Mouse (Mus musculus): ENCODE results near the gene Edil3. TPM values are rescaled to one million over a fixed set of nuclear protein-coding genes. Genes with fewer than 3 reads are reported as not detected.

Gene Edil3
- polyA plus RNA-seq, 1 experiment from 2014 or later: 46.9 TPM

DNA sequence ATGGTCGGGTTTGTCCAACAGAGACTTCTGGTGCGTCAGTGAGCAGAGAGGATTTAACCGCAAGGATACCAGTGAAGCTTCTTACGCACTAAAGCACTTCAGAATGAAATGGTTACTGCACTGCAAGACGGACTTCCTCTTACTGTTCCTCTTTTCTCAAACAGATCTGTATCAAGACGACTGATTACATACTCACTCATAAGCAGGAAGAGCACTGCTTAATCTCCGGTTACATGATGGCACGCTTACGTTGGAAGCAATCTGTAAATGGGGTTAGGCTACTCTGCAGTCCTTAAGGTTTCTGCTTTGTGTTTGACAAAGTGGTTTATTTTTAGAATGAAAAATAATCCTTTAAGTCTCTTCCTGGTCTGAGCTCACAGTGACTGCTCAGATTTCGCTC is 7.1 kb downstream of the Edil3 start:
- H3K9ac ChIP-seq (replicated peaks): no peak overlapping the region
- H3K36me3 ChIP-seq: no peaks in the 10 kb centered on the region
- no peak overlapping the region for H3K27ac ChIP-seq (replicated peaks)
- H3K4me2 ChIP-seq (replicated peaks): no peak overlapping the region
- 76% methylated on average over 10 of the region's 10 CpGs for WGBS
- no peak for ATAC-seq (replicated peaks)
- no peak overlapping the region for H3K4me3 ChIP-seq
- peaks cover 6% of the 10 kb centered on the region for H3K4me1 ChIP-seq
- H3K9me3 ChIP-seq: no peaks in the 10 kb centered on the region
- H3K27me3 ChIP-seq: no peaks in the 10 kb centered on the region

- H3K4me1 ChIP-seq: no peaks in the 10 kb centered on the region
Measured at GRCm38 (mm10) chr13:88833732-88834131, 12.5 kb downstream of the Edil3 start.

DNA sequence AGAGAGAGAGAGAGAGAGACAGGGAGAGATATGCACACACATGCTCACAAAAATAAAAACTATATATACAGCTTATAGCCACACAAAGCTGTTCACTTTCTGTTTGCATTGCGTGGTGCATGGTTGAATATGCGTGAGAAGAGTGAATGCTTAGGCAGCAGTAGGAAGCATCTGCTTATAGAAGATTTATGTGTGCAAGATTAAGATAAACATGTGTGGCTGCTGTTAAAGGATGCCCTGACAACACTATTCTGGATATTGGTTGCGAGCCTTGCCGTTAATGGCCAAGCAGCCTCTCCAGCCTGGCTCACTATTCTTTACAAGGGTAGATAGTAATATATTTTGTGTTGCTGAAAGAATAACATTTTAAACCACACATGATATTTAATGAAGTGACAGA is 28.5 kb downstream of the Edil3 start:
- no peak overlapping the region for H3K27ac ChIP-seq (replicated peaks)
- no peaks in the 10 kb centered on the region for H3K36me3 ChIP-seq
- 85% methylated on average over 4 of the region's 4 CpGs for WGBS
- H3K4me2 ChIP-seq (replicated peaks): no peak overlapping the region
- H3K27me3 ChIP-seq: no peaks in the 10 kb centered on the region
- H3K4me3 ChIP-seq: no peak overlapping the region
- no peaks in the 10 kb centered on the region for H3K4me1 ChIP-seq
- no peak overlapping the region for H3K9ac ChIP-seq (replicated peaks)
- no peaks in the 10 kb centered on the region for H3K9me3 ChIP-seq
- no peak for ATAC-seq (replicated peaks)

More at GRCm38 (mm10) chr13:88833732-88834131, 12.5 kb downstream of the Edil3 start:
- 100% methylated on average over 1 of the region's 1 CpGs for WGBS
- no peak overlapping the region for H3K9ac ChIP-seq (replicated peaks)
- H3K27ac ChIP-seq (replicated peaks): no peak overlapping the region
- H3K4me3 ChIP-seq: no peak overlapping the region
- ATAC-seq (replicated peaks): no peak
- H3K9me3 ChIP-seq: no peaks in the 10 kb centered on the region
- H3K27me3 ChIP-seq: no peaks in the 10 kb centered on the region
- H3K4me2 ChIP-seq (replicated peaks): no peak overlapping the region
- H3K36me3 ChIP-seq: no peaks in the 10 kb centered on the region

GRCm38 (mm10) chr13:88879960-88880359 is 58.7 kb downstream of the Edil3 start:
- WGBS: 86% methylated on average over 2 of the region's 2 CpGs
- no peak overlapping the region for H3K4me2 ChIP-seq (replicated peaks)
- no peak for ATAC-seq (replicated peaks)
- H3K27ac ChIP-seq (replicated peaks): no peak overlapping the region
- no peaks in the 10 kb centered on the region for H3K36me3 ChIP-seq
- H3K9me3 ChIP-seq: no peaks in the 10 kb centered on the region
- H3K4me1 ChIP-seq: no peaks in the 10 kb centered on the region
- no peak overlapping the region for H3K9ac ChIP-seq (replicated peaks)
- no peak overlapping the region for H3K4me3 ChIP-seq
- no peaks in the 10 kb centered on the region for H3K27me3 ChIP-seq

DNA sequence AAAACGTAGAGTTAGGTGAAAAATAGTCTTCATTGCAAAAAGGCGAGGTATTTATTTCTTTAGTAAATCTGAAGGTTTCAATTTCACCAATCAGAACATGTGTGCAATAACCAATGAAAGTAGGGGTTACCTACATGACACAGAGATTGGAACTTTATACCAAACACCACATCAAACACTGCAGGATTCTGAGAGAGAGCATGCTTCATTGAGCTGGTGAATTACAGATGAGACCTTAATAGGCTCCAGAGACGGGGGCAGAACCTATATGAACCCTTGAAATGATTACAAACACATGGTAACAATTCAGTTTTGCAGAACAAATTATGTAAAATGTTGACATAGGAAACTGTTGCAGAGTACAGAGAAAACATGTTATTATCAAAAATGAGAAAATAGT is 69.5 kb downstream of the Edil3 start:
- no peak overlapping the region for H3K4me3 ChIP-seq
- H3K36me3 ChIP-seq: no peaks in the 10 kb centered on the region
- no peak for ATAC-seq (replicated peaks)
- H3K9me3 ChIP-seq: no peaks in the 10 kb centered on the region
- no peak overlapping the region for H3K27ac ChIP-seq (replicated peaks)
- WGBS: 70% methylated on average over 3 of the region's 3 CpGs
- H3K4me2 ChIP-seq (replicated peaks): no peak overlapping the region
- H3K9ac ChIP-seq (replicated peaks): no peak overlapping the region
- no peaks in the 10 kb centered on the region for H3K27me3 ChIP-seq
- no peaks in the 10 kb centered on the region for H3K4me1 ChIP-seq

GRCm38 (mm10) chr13:88900046-88900445 is 78.8 kb downstream of the Edil3 start:
- Histone ChIP-seq H3K9me3 (no peaks in the 10 kb centered on the region), H3K27ac (replicated peaks) (no peak overlapping the region), H3K4me1 (no peaks in the 10 kb centered on the region), H3K27me3 (no peaks in the 10 kb centered on the region), H3K4me2 (replicated peaks) (no peak overlapping the region), H3K4me3 (no peak overlapping the region), H3K9ac (replicated peaks) (no peak overlapping the region), H3K36me3 (no peaks in the 10 kb centered on the region)
- no peak for ATAC-seq (replicated peaks)
- WGBS: 83% methylated on average over 3 of the region's 3 CpGs

DNA sequence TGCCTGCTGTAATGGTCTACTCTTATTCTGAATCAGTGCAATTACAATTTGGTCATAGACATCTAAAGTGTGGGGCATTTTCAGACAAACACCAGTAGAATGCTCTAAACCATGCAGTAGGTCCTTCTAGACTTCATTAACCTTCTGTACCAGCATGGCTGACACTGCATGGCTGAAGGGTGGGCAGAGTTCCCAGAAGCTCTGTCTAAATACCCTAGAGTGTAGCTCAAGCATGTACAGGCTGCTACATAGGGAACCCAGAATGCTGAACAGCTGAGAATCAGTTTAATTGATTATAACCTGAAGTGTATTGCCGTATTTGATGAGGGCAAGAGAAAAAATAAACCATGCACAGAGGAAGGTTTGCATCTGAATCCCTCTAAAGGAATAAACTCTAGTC is 86.1 kb downstream of the Edil3 start:
- H3K4me1 ChIP-seq: no peaks in the 10 kb centered on the region
- H3K27ac ChIP-seq (replicated peaks): no peak overlapping the region
- 59% methylated on average over 1 of the region's 1 CpGs for whole genome bisulfite sequencing
- no peaks in the 10 kb centered on the region for H3K27me3 ChIP-seq
- no peak overlapping the region for H3K9ac ChIP-seq (replicated peaks)
- H3K36me3 ChIP-seq: no peaks in the 10 kb centered on the region
- no peak for ATAC-seq (replicated peaks)
- no peak overlapping the region for H3K4me3 ChIP-seq
- no peaks in the 10 kb centered on the region for H3K9me3 ChIP-seq
- no peak overlapping the region for H3K4me2 ChIP-seq (replicated peaks)

DNA sequence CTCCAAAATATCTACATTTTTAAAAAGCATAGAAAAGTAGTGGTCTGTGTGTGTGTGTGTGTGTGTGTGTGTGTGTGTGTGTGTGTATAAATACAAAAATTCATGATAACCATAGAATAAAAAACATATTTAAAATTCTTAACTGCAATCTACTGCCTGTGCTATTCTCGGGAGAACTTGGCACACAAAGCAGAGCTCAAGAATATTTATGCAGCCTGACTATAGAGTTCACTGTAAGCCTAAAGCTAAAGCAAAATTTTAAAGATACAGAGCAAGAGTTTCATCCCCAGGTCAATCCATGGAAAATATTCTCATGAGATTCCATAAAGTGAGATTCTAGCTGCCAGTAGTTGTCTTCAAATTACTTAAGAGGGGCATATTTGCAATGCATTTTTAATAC is 86.9 kb downstream of the Edil3 start:
- WGBS: 25% methylated on average over 1 of the region's 1 CpGs
- H3K4me2 ChIP-seq (replicated peaks): no peak overlapping the region
- ATAC-seq (replicated peaks): no peak
- no peaks in the 10 kb centered on the region for H3K9me3 ChIP-seq
- no peak overlapping the region for H3K27ac ChIP-seq (replicated peaks)
- no peak overlapping the region for H3K4me3 ChIP-seq
- H3K4me1 ChIP-seq: no peaks in the 10 kb centered on the region
- H3K36me3 ChIP-seq: no peaks in the 10 kb centered on the region
- no peak overlapping the region for H3K9ac ChIP-seq (replicated peaks)
- no peaks in the 10 kb centered on the region for H3K27me3 ChIP-seq

GRCm38 (mm10) chr13:88916503-88916902 is 95.2 kb downstream of the Edil3 start:
- no peaks in the 10 kb centered on the region for H3K4me1 ChIP-seq
- no peak overlapping the region for H3K9ac ChIP-seq (replicated peaks)
- no peaks in the 10 kb centered on the region for H3K9me3 ChIP-seq
- no peak overlapping the region for H3K27ac ChIP-seq (replicated peaks)
- no peak overlapping the region for H3K4me3 ChIP-seq
- no peak for ATAC-seq (replicated peaks)
- WGBS: 42% methylated on average over 2 of the region's 2 CpGs
- H3K27me3 ChIP-seq: no peaks in the 10 kb centered on the region
- H3K36me3 ChIP-seq: no peaks in the 10 kb centered on the region
- H3K4me2 ChIP-seq (replicated peaks): no peak overlapping the region

- Histone ChIP-seq H3K36me3 (no peaks in the 10 kb centered on the region), H3K27me3 (no peaks in the 10 kb centered on the region), H3K4me1 (0 out of 2 replicates have a peak, but pooled peaks cover 8% of the 10 kb centered on the region), H3K9me3 (no peaks in the 10 kb centered on the region), H3K4me3 (no peak overlapping the region), H3K4me2 (replicated peaks) (no peak overlapping the region), H3K9ac (replicated peaks) (no peak overlapping the region), H3K27ac (replicated peaks) (no peak overlapping the region)
- 17% methylated on average over 4 of the region's 4 CpGs for WGBS
- 0 out of 2 replicates have a peak, but pooled peaks have one; percentile 48 for ATAC-seq (replicated peaks)
Measured at GRCm38 (mm10) chr13:88929626-88930025, 108.4 kb downstream of the Edil3 start.

DNA sequence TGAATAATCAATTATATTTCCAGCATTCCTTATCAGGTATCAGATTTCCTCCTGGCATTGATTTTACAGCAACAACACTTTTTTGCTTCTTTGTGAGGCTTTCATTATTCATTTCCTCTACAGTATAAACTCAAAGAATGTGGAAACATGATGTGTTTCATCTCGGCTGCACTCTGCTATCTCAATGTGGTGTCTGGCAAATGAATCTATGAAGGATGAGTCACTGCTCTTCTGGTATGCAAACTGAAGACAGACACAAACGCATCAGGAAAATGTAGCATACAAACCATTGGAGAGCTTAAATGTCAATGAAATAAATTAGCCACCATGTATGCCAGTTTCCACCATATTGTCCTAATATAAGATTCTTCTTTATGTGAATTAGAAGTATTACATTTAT is 117.3 kb downstream of the Edil3 start:
- H3K36me3 ChIP-seq: no peaks in the 10 kb centered on the region
- no peak overlapping the region for H3K9ac ChIP-seq (replicated peaks)
- no peak overlapping the region for H3K4me3 ChIP-seq
- H3K9me3 ChIP-seq: no peaks in the 10 kb centered on the region
- H3K27ac ChIP-seq (replicated peaks): no peak overlapping the region
- no peak for ATAC-seq (replicated peaks)
- H3K4me1 ChIP-seq: no peaks in the 10 kb centered on the region
- H3K27me3 ChIP-seq: no peaks in the 10 kb centered on the region
- no peak overlapping the region for H3K4me2 ChIP-seq (replicated peaks)
- 81% methylated on average over 2 of the region's 2 CpGs for WGBS

DNA sequence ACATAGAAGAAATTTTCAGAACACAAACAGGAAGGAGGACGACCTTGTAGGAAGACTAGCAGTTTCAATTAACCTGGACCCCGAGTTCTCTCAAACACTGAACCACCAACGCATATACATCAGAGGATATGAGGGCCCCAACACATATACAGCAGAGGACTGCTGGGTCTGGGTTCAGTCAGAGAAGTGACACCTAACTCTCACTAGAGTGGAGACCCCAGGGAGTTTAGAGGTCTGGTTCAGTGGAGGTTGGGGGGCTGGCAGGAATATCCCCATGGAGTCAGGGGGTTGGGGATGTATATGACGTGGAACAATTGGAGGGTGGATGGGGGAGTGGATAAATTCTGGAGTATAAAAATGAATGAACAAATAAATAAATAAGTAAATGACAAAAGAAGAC is 151.1 kb downstream of the Edil3 start:
- Histone ChIP-seq H3K4me2 (replicated peaks) (no peak overlapping the region), H3K9me3 (no peaks in the 10 kb centered on the region), H3K9ac (replicated peaks) (no peak overlapping the region), H3K36me3 (no peaks in the 10 kb centered on the region), H3K4me1 (no peaks in the 10 kb centered on the region), H3K4me3 (no peak overlapping the region), H3K27me3 (no peaks in the 10 kb centered on the region), H3K27ac (replicated peaks) (no peak overlapping the region)
- WGBS: 81% methylated on average over 4 of the region's 4 CpGs
- ATAC-seq (replicated peaks): no peak

GRCm38 (mm10) chr13:89007696-89008427 is 186.6 kb downstream of the Edil3 start:
- Histone ChIP-seq H3K4me1 (no peaks in the 10 kb centered on the region; the same call in 1 of the 2 replicates), H3K4me3 (no peak overlapping the region), H3K9me3 (no peaks in the 10 kb centered on the region), H3K4me2 (replicated peaks) (no peak overlapping the region), H3K27ac (replicated peaks) (peak overlapping the region; percentile 31; the same call in 1 of the 2 replicates), H3K9ac (replicated peaks) (no peak overlapping the region), H3K36me3 (no peaks in the 10 kb centered on the region), H3K27me3 (no peaks in the 10 kb centered on the region)
- peak; percentile 78 for ATAC-seq (replicated peaks)
- WGBS: 59% methylated on average over 4 of the region's 4 CpGs
